Mouse (Mus musculus): ENCODE results near the gene Itih4. TPM values are rescaled to one million over a fixed set of nuclear protein-coding genes. Genes with fewer than 3 reads are reported as not detected.

Gene Itih4
- polyA plus RNA-seq, 1 experiment from 2014 or later = 0.16 TPM

DNA sequence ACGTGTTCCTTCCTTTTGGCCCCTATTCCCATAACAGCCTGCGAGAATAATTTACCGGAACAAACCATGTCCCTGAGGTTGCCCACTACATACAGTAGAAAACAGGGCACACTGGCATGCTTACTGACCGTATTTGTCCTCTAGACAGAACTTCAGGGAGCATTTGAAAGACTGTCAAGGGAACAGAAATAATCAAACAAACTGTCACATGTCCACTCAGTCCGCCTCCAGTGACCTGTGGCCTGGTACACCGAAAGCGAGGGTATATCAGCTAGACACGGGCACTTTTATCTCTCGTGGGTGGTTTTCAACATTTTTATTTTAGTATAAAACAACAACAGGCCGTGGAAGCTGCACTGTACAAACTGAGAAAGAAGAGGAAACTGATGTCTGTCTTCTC is 17.4 kb upstream of the Itih4 start:
- peaks cover 14% of the 10 kb centered on the region; the same call in 1 of the 2 replicates for H3K36me3 ChIP-seq (ENCODE audit: control insufficient read depth, insufficient read depth)
- TF ChIP-seq CTCF (IDR thresholded peaks at IDR 0.05; ENCODE audit: low read depth) = no peak
- H3K9ac ChIP-seq (ENCODE audit: low read depth, low read length) = no peak overlapping the region
- no peak overlapping the region for H3K4me3 ChIP-seq (ENCODE audit: low read depth, low read length)
- no peaks in the 10 kb centered on the region for H3K9me3 ChIP-seq (ENCODE audit: control insufficient read depth)
- H3K4me2 ChIP-seq (replicated peaks; ENCODE audit: low read depth) = no peak overlapping the region
- no peaks in the 10 kb centered on the region for H3K4me1 ChIP-seq (replicated peaks; ENCODE audit: control insufficient read depth, insufficient read depth, low read length)
- no peaks in the 10 kb centered on the region for H3K27me3 ChIP-seq (replicated peaks; ENCODE audit: control insufficient read depth, insufficient read depth, low read length)
- WGBS = 83% methylated on average over 10 of the region's 10 CpGs
- no peak overlapping the region for H3K27ac ChIP-seq (ENCODE audit: low read depth, low read length)
- ATAC-seq = no peak

DNA sequence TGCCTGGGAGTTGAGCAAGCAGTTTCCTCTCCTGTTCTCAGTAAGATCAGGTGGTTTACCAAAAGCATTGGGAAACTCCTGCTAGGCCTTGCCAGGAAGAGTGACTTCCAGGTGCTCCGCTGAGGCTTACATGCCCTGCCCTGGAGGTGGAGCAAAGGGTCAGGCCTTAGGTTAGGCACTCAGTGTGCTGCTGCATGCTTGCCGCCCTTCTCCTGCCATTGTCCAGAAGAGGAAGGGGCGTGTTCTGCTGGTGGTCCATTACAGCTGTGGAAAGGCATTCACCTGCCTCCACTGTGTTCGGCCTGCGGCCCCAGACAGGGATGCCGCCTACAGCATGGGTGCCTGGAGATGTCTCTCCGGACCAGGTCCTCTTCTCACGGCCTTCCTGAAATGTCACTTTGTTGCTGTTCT is 16.9 kb upstream of the Itih4 start:
- Histone ChIP-seq H3K4me2 (replicated peaks; ENCODE audit: low read depth) (no peak overlapping the region), H3K4me1 (replicated peaks; ENCODE audit: control insufficient read depth, insufficient read depth, low read length) (no peaks in the 10 kb centered on the region; the same call in 1 of the 2 replicates), H3K27me3 (replicated peaks; ENCODE audit: control insufficient read depth, insufficient read depth, low read length) (no peaks in the 10 kb centered on the region), H3K36me3 (ENCODE audit: control insufficient read depth, insufficient read depth) (peaks cover 17% of the 10 kb centered on the region; the same call in 1 of the 2 replicates), H3K9ac (ENCODE audit: low read depth, low read length) (no peak overlapping the region), H3K27ac (ENCODE audit: low read depth, low read length) (peak overlapping the region; percentile 28; the same call in 1 of the 2 replicates), H3K9me3 (ENCODE audit: control insufficient read depth) (no peaks in the 10 kb centered on the region), H3K4me3 (ENCODE audit: low read depth, low read length) (no peak overlapping the region)
- ATAC-seq = no peak
- TF ChIP-seq CTCF (IDR thresholded peaks at IDR 0.05; ENCODE audit: low read depth) = no peak
- 86% methylated on average over 8 of the region's 8 CpGs for WGBS

DNA sequence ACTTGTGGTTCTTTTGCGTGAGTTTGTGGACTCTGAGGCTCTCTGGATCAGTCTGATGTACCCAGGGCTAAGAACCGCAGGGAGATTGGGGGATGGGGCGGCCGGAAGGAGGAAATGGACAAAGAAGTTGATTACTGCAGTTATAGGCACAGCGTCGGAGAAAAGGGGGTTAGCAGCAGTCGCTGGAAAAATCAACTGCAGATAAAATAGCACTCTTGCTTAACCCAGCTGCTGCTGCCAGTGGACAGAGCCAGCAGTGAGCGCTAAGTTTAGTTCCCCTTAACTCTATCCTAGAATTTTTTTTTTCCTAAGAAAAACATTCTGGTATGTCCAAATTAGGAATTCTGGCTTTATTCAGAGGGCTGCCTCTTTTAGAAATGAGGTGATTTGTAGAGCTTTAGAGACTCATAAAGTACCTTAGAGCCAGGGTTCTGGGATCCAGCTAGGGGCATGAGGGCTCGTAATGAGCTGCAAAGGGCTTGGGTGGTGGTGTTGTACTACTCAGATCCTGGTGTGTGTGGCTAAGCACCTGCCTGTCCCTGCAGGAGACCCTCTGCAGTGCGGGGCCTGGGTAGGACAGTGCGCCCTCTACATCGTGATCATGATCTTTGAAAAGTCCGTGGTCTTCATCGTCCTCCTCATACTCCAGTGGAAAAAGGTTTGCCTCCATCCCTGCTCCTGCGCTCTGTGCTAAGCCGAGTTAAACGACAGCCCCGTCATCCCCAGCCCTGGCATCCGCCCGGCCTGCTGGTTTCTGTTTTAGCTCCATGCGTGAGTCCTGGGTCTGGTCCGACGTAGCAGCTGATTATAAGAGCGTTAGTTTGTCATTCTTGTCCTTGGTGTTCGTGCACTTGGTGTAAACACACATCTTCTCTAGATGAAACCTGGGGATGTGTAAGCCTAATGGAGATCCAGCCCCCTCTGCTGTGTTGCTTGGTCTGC is 15.8 kb upstream of the Itih4 start:
- 68% methylated on average over 25 of the region's 25 CpGs for whole genome bisulfite sequencing
- ATAC-seq = no peak
- H3K9ac ChIP-seq (ENCODE audit: low read depth, low read length) = no peak overlapping the region
- no peak overlapping the region for H3K4me2 ChIP-seq (replicated peaks; ENCODE audit: low read depth)
- no peaks in the 10 kb centered on the region for H3K9me3 ChIP-seq (ENCODE audit: control insufficient read depth)
- no peaks in the 10 kb centered on the region; the same call in 1 of the 2 replicates for H3K4me1 ChIP-seq (replicated peaks; ENCODE audit: control insufficient read depth, insufficient read depth, low read length)
- H3K27me3 ChIP-seq (replicated peaks; ENCODE audit: control insufficient read depth, insufficient read depth, low read length) = no peaks in the 10 kb centered on the region
- no peak overlapping the region for H3K4me3 ChIP-seq (ENCODE audit: low read depth, low read length)
- H3K36me3 ChIP-seq (ENCODE audit: control insufficient read depth, insufficient read depth) = peaks cover 20% of the 10 kb centered on the region; the same call in 1 of the 2 replicates
- 0 out of 2 replicates have a peak overlapping the region, but pooled peaks have one; percentile 28 for H3K27ac ChIP-seq (ENCODE audit: low read depth, low read length)
- no peak for TF ChIP-seq CTCF (IDR thresholded peaks at IDR 0.05; ENCODE audit: low read depth)

DNA sequence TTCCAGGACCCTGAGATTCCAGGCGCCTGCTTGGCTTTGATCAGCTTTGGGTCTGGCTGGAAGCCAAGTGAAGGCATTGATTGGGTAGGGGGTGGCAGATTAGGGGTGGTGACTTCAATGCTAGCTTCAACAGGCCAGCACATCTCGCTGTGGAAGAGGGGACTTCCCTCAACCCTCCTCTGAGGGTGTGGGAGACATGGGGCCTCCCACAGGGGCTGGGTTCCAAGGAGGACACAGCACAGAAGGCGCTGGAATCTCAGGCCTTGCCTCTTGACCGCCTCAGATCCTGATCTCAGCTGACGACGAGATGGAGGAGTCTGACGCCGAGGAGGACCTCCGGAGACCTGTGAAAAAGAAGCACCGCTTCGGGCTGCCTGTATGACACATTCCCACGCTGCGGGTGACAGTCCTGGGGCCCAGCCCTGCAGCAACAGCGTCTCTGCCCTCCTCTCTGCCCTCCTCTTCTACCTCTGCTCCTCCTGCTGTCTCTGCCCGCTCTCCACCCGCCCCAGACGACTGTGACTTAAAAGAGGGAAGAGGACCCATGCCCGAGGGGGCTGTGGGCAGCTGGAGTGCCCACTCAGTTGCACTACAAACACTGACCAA is 12.1 kb upstream of the Itih4 start:
- H3K27ac ChIP-seq (ENCODE audit: low read depth, low read length) = peak overlapping the region; percentile 91; the same call in 1 of the 2 replicates
- no peaks in the 10 kb centered on the region for H3K27me3 ChIP-seq (replicated peaks; ENCODE audit: control insufficient read depth, insufficient read depth, low read length)
- no peaks in the 10 kb centered on the region for H3K9me3 ChIP-seq (ENCODE audit: control insufficient read depth)
- WGBS = 79% methylated on average over 18 of the region's 18 CpGs
- H3K4me3 ChIP-seq (ENCODE audit: low read depth, low read length) = no peak overlapping the region
- no peak for TF ChIP-seq CTCF (IDR thresholded peaks at IDR 0.05; ENCODE audit: low read depth)
- H3K9ac ChIP-seq (ENCODE audit: low read depth, low read length) = peak overlapping the region; percentile 3; the same call in 1 of the 2 replicates
- H3K4me1 ChIP-seq (replicated peaks; ENCODE audit: control insufficient read depth, insufficient read depth, low read length) = no peaks in the 10 kb centered on the region; the same call in 1 of the 2 replicates
- H3K4me2 ChIP-seq (replicated peaks; ENCODE audit: low read depth) = no peak overlapping the region
- peaks cover 14% of the 10 kb centered on the region; the same call in 1 of the 2 replicates for H3K36me3 ChIP-seq (ENCODE audit: control insufficient read depth, insufficient read depth)
- no peak for ATAC-seq

DNA sequence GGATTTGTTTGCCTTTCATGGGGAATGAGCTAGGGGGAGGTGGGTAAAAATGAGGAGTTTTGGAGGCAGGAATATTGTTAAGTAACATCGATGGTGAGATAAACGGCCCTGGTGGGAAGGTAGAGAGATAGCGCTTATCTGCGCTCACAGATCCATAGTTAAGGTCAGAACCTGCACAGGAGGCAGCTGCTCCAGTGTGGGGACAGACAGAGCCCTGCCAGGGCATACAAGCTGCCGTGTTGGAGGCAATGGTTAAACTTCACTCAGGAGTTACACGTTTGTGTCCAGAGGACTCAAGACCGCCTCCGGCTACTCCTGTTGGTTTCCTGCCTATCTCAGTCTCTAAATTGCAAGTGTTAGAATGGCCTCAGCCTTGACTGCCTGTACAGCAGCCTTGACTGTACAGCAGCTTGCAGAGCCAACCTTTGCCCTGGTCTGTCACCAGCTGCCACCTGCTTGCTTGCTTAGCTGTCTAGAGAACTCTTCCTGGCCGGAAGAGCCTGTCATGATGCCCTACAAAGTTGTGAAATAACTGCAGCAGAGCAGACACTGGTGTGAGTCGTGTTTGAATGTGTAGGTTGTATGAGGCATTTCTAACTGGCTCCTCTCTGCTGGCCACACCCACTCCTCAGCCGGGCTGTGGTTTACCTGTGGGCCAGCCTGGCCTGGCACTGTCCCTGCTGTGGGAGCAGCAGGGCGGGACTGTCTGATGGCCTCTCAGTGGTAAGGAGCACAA is 11.0 kb upstream of the Itih4 start:
- WGBS = 37% methylated on average over 12 of the region's 12 CpGs
- Histone ChIP-seq H3K4me2 (replicated peaks; ENCODE audit: low read depth) (no peak overlapping the region), H3K36me3 (ENCODE audit: control insufficient read depth, insufficient read depth) (peaks cover 14% of the 10 kb centered on the region; the same call in 1 of the 2 replicates), H3K4me1 (replicated peaks; ENCODE audit: control insufficient read depth, insufficient read depth, low read length) (no peaks in the 10 kb centered on the region; the same call in 1 of the 2 replicates), H3K4me3 (ENCODE audit: low read depth, low read length) (no peak overlapping the region), H3K9me3 (ENCODE audit: control insufficient read depth) (no peaks in the 10 kb centered on the region), H3K27me3 (replicated peaks; ENCODE audit: control insufficient read depth, insufficient read depth, low read length) (no peaks in the 10 kb centered on the region), H3K27ac (ENCODE audit: low read depth, low read length) (peak overlapping the region; percentile 91), H3K9ac (ENCODE audit: low read depth, low read length) (no peak overlapping the region)
- 0 out of 2 replicates have a peak, but pooled peaks have one; percentile 1 for TF ChIP-seq CTCF (IDR thresholded peaks at IDR 0.05; ENCODE audit: low read depth)
- ATAC-seq = peak; percentile 95

Data from intestine, postnatal 0 days (tissue).